Mouse (Mus musculus): ENCODE data around the gene Cryl1.
A peak's percentile ranks its signal among the peaks of the same experiment; 100 is the strongest.

Cryl1 gene

GRCm38 (mm10) chr14:57372348-57373102, 25.8 kb downstream of the Cryl1 start:
- peak; percentile 75 for DNase-seq

GRCm38 (mm10) chr14:57367327-57367726, 31.0 kb downstream of the Cryl1 start:
- no peak for DNase-seq

GRCm38 (mm10) chr14:57366724-57367123, 31.6 kb downstream of the Cryl1 start:
- no peak for DNase-seq

- no peak for DNase-seq
Observed at GRCm38 (mm10) chr14:57365341-57365740, 33.0 kb downstream of the Cryl1 start.

- no peak for DNase-seq
Observed at GRCm38 (mm10) chr14:57363833-57364232, 34.5 kb downstream of the Cryl1 start.

- peak; percentile 74 for DNase-seq
Observed at GRCm38 (mm10) chr14:57362726-57363660, 35.3 kb downstream of the Cryl1 start.

GRCm38 (mm10) chr14:57357030-57357429, 41.3 kb downstream of the Cryl1 start:
- DNase-seq = no peak

- DNase-seq = no peak
Observed at GRCm38 (mm10) chr14:57351521-57352235, 46.7 kb downstream of the Cryl1 start.

- no peak for DNase-seq
Observed at GRCm38 (mm10) chr14:57349955-57350354, 48.4 kb downstream of the Cryl1 start.

GRCm38 (mm10) chr14:57348155-57348554, 50.2 kb downstream of the Cryl1 start:
- no peak for DNase-seq

GRCm38 (mm10) chr14:57346135-57346534, 52.2 kb downstream of the Cryl1 start:
- no peak for DNase-seq

GRCm38 (mm10) chr14:57344781-57345492, 53.4 kb downstream of the Cryl1 start:
- DNase-seq = no peak

- no peak for DNase-seq
Observed at GRCm38 (mm10) chr14:57343057-57343750, 55.1 kb downstream of the Cryl1 start.

- DNase-seq = no peak
Observed at GRCm38 (mm10) chr14:57342316-57343055, 55.8 kb downstream of the Cryl1 start.

- DNase-seq = no peak
Observed at GRCm38 (mm10) chr14:57338666-57339065, 59.7 kb downstream of the Cryl1 start.

- DNase-seq = no peak
Observed at GRCm38 (mm10) chr14:57334833-57335232, 63.5 kb downstream of the Cryl1 start.

GRCm38 (mm10) chr14:57332503-57332902, 65.8 kb downstream of the Cryl1 start:
- DNase-seq = no peak

- DNase-seq = no peak
Observed at GRCm38 (mm10) chr14:57331097-57331496, 67.2 kb downstream of the Cryl1 start.

- DNase-seq = no peak
Observed at GRCm38 (mm10) chr14:57329600-57329999, 68.7 kb downstream of the Cryl1 start.

- no peak for DNase-seq
Observed at GRCm38 (mm10) chr14:57326771-57327170, 71.6 kb downstream of the Cryl1 start.

- DNase-seq = no peak
Observed at GRCm38 (mm10) chr14:57318812-57319211, 79.5 kb downstream of the Cryl1 start.

Measured in right cerebral cortex, postnatal 14 days (tissue).